Mouse (Mus musculus) lung, embryonic 15.5 days (tissue): ENCODE data around the gene Arpc5. TPM values are rescaled to one million over a fixed set of nuclear protein-coding genes. Genes with fewer than 3 reads are reported as not detected.

Experiments
- ATAC-seq: fragments of 200-750 bp; cut with Nextera tagmentation; 2 replicates; pipeline ENCODE4 v1.8.0; 2017; ENCODE audit warnings: moderate number of reproducible peaks, borderline replicate concordance; ENCODE audit not compliant: low FRiP score, low TSS enrichment; ENCODE audit errors: extremely low read depth
- H3K27ac ChIP-seq: fragments of 300-500 bp; sonication (generic); 2 replicates; pipeline ENCODE4 v1.5.1; 2015; ENCODE audit warnings: moderate library complexity, mild to moderate bottlenecking, inconsistent platforms
- H3K27me3 ChIP-seq: fragments of 300-500 bp; sonication (generic); 2 replicates; pipeline ENCODE4 v1.6.1; 2015; ENCODE audit warnings: inconsistent platforms
- H3K36me3 ChIP-seq: fragments of 300-500 bp; sonication (generic); 2 replicates; pipeline ENCODE4 v1.6.1; 2015; ENCODE audit warnings: inconsistent platforms
- H3K4me1 ChIP-seq: fragments of 300-500 bp; sonication (generic); 2 replicates; pipeline ENCODE4 v1.6.1; 2015; ENCODE audit warnings: inconsistent platforms
- H3K4me2 ChIP-seq: fragments of 300-500 bp; sonication (generic); 2 replicates; pipeline ENCODE4 v1.6.1; 2015; ENCODE audit warnings: inconsistent platforms, mild to moderate bottlenecking, moderate library complexity
- H3K4me3 ChIP-seq: fragments of 300-500 bp; sonication (generic); 2 replicates; pipeline ENCODE4 v1.5.1; 2015; ENCODE audit warnings: mild to moderate bottlenecking, inconsistent platforms
- H3K9ac ChIP-seq: fragments of 300-500 bp; sonication (generic); 2 replicates; pipeline ENCODE4 v1.6.1; 2015; ENCODE audit warnings: inconsistent platforms
- H3K9me3 ChIP-seq: fragments of 300-500 bp; sonication (generic); 2 replicates; pipeline ENCODE4 v1.6.1; 2016; ENCODE audit warnings: inconsistent platforms
- WGBS: fragments of 180-500 bp; shearing (Covaris S2); methylation state at CpG from one replicate; pipeline ENCODE4 v1.1.7; 2015; 5-methylcytosine and 5-hydroxymethylcytosine counted together
- polyA plus RNA-seq: library from polyadenylated mRNA; unstranded; fragments of >200 nt; fragmentation: Nextera tagmentation; extraction: Ambion mirVana; gene quantifications from 2 replicates; pipeline ENCODE4 v1.2.1, GENCODE M21; 2015

The Arpc5 gene
- 261 and 279 TPM in 2 replicates for polyA plus RNA-seq

DNA sequence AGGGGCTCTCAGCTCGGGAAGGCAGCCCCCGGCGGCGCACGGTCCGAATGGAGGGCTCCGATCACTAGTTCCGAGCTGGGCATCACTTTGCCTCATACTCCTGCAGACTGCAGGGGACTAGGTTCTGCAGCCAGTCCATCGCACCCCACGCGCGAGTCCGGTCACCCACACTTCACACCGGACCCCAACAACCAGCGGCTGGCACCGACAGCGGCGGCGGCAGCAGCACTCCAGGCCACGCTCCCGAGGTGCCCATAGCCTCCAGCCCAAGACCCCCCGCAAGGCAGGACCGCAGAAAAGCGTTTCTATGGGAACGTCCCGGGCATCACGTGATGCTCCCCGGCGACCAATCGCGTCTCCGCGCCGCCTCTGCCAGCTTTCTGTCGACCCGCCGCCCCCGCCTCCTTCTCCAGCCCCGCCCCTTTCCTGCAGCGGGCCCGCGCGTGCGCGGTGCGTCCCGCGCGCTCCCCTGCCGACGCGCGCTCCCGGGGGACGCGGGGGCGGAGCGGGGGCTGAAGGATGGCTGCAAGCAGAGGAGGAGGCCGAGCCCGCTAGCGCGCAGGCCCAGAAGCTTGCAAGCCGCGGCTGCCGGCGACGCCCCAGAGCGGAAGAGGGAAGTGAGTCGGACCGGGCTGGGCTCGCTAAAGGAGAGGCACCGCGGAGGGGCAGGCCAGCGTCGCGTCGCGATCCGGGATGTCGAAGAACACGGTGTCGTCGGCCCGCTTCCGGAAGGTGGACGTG, at the start of gene Arpc5, which contains the start of gene Rgl1:
Gene Arpc5 (plus strand): TSS at position 511 of the 741 bp plus-strand sequence.
Gene Rgl1 (minus strand): TSS at position 320 of the 741 bp plus-strand sequence.
- WGBS, result 1% methylated on average over 75 of the region's 86 CpGs
- H3K27ac ChIP-seq, result peak within 1 kb of the TSS; percentile 87
- ATAC-seq, result peak; percentile 98

DNA sequence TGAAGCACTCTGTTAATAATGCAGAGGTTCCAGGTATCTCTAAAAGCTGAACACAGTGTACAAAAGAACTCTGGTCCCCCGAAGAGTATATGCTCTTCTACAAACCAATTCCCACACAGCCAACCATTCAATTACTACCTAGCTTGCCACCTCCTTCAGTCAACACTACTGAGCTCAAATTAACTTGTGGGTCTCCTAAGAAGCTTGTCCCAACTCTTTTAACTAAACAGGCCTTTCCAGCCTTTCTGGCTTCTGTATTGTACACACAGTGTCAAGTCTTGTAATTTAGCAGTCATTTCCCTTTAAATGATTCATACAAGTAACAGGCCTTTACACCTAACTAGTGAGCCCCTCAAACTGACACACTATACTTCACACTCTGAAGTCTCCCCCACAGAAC, 49.0 kb upstream of the Arpc5 start:
- Histone ChIP-seq H3K4me1 (peaks cover 14% of the 10 kb centered on the region), H3K27ac (peak overlapping the region; percentile 53), H3K9ac (no peak overlapping the region), H3K36me3 (no peaks in the 10 kb centered on the region), H3K4me2 (no peak overlapping the region), H3K9me3 (no peaks in the 10 kb centered on the region), H3K27me3 (no peaks in the 10 kb centered on the region), H3K4me3 (no peak overlapping the region)
- ATAC-seq, result no peak
- WGBS, result 58% methylated on average over 1 of the region's 1 CpGs

More for the DNA sequence above, at the start of gene Arpc5, which contains the start of gene Rgl1:
- H3K4me2 ChIP-seq, result peak within 1 kb of the TSS; percentile 98
- peak within 1 kb of the TSS; percentile 95 for H3K9ac ChIP-seq
- no peaks in the 10 kb centered on the region for H3K9me3 ChIP-seq
- peaks cover 15% of the 10 kb centered on the region for H3K4me1 ChIP-seq
- peaks cover 16% of the 10 kb centered on the region for H3K36me3 ChIP-seq
- peaks cover 5% of the 10 kb centered on the region; the same call in 1 of the 2 replicates for H3K27me3 ChIP-seq
- peak within 1 kb of the TSS; percentile 99 for H3K4me3 ChIP-seq

- H3K9ac ChIP-seq, result no peak overlapping the region
- WGBS, result 37% methylated on average over 6 of the region's 6 CpGs
- ATAC-seq, result no peak
- H3K27me3 ChIP-seq, result no peaks in the 10 kb centered on the region
- H3K36me3 ChIP-seq, result no peaks in the 10 kb centered on the region
- peak overlapping the region; percentile 53 for H3K27ac ChIP-seq
- no peak overlapping the region for H3K4me3 ChIP-seq
- no peaks in the 10 kb centered on the region for H3K9me3 ChIP-seq
- H3K4me2 ChIP-seq, result no peak overlapping the region
- peaks cover 14% of the 10 kb centered on the region for H3K4me1 ChIP-seq
Observed at GRCm38 (mm10) chr1:152718200-152718599, 48.1 kb upstream of the Arpc5 start.

DNA sequence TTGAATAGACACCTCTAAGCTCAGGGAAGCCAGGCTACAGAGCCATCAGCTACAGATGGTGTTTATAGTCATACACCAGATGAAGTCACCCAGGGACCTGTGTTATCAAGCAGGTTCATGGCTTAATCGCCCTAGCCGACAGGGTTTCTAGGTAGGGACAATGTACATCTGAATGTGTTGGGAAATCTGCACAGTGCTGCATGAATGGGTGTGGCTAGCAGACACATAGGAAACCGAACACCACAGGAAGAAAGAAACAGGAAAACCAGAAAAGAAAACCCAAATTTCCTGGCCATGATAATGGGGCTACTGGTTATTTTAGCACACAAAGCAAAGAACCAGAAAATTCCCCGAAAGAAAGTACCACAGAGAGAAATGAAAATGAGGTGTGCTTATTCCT, 45.4 kb upstream of the Arpc5 start:
- ATAC-seq, result no peak
- Histone ChIP-seq H3K27ac (no peak overlapping the region), H3K9ac (no peak overlapping the region), H3K4me2 (no peak overlapping the region), H3K9me3 (no peaks in the 10 kb centered on the region), H3K4me1 (peaks cover 14% of the 10 kb centered on the region), H3K36me3 (no peaks in the 10 kb centered on the region), H3K4me3 (no peak overlapping the region), H3K27me3 (no peaks in the 10 kb centered on the region)
- WGBS, result 66% methylated on average over 4 of the region's 4 CpGs

- Histone ChIP-seq H3K4me1 (peaks cover 14% of the 10 kb centered on the region), H3K9me3 (no peaks in the 10 kb centered on the region), H3K27ac (no peak overlapping the region), H3K4me2 (no peak overlapping the region), H3K9ac (no peak overlapping the region), H3K4me3 (no peak overlapping the region), H3K27me3 (no peaks in the 10 kb centered on the region), H3K36me3 (no peaks in the 10 kb centered on the region)
- ATAC-seq, result no peak
- 86% methylated on average over 11 of the region's 11 CpGs for WGBS
Observed at GRCm38 (mm10) chr1:152721535-152722198, 44.7 kb upstream of the Arpc5 start.

DNA sequence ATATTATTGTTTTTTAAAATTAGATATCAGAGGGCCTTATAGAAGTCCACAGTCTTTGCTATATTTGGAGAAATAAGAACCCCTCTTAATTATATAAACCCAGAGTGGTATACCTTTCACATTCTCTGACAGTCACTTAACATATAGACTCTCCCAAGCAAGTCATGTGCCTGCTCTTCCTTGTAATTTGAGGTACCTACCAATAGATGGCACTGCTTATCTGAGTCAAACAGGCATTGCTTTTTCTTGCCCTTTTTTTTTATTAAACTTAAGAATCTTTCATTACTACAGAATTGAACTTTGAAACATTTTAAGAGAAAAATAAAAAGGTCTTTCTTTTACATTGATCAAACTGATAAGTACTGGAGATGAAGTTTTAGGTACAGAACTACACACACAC, 42.1 kb upstream of the Arpc5 start:
- H3K36me3 ChIP-seq, result no peaks in the 10 kb centered on the region
- ATAC-seq, result no peak
- H3K27ac ChIP-seq, result no peak overlapping the region
- H3K27me3 ChIP-seq, result no peaks in the 10 kb centered on the region
- H3K4me3 ChIP-seq, result no peak overlapping the region
- no peak overlapping the region for H3K4me2 ChIP-seq
- peaks cover 5% of the 10 kb centered on the region; the same call in 1 of the 2 replicates for H3K4me1 ChIP-seq
- H3K9ac ChIP-seq, result no peak overlapping the region
- no peaks in the 10 kb centered on the region for H3K9me3 ChIP-seq

GRCm38 (mm10) chr1:152726095-152726494, 40.2 kb upstream of the Arpc5 start:
- no peaks in the 10 kb centered on the region for H3K27me3 ChIP-seq
- no peak overlapping the region for H3K4me2 ChIP-seq
- 47% methylated on average over 3 of the region's 3 CpGs for WGBS
- no peak for ATAC-seq
- no peak overlapping the region for H3K27ac ChIP-seq
- H3K9ac ChIP-seq, result no peak overlapping the region
- no peaks in the 10 kb centered on the region for H3K36me3 ChIP-seq
- no peaks in the 10 kb centered on the region for H3K9me3 ChIP-seq
- H3K4me3 ChIP-seq, result no peak overlapping the region
- peaks cover 5% of the 10 kb centered on the region; the same call in 1 of the 2 replicates for H3K4me1 ChIP-seq

GRCm38 (mm10) chr1:152727604-152728236, 38.6 kb upstream of the Arpc5 start:
- Histone ChIP-seq H3K4me1 (peaks cover 5% of the 10 kb centered on the region; the same call in 1 of the 2 replicates), H3K27ac (no peak overlapping the region), H3K9ac (no peak overlapping the region), H3K36me3 (no peaks in the 10 kb centered on the region), H3K9me3 (no peaks in the 10 kb centered on the region), H3K27me3 (no peaks in the 10 kb centered on the region), H3K4me2 (no peak overlapping the region), H3K4me3 (no peak overlapping the region)
- WGBS, result 21% methylated on average over 4 of the region's 5 CpGs
- ATAC-seq, result no peak

GRCm38 (mm10) chr1:152738793-152739192, 27.5 kb upstream of the Arpc5 start:
- H3K4me3 ChIP-seq, result no peak overlapping the region
- no peaks in the 10 kb centered on the region for H3K9me3 ChIP-seq
- no peak overlapping the region for H3K9ac ChIP-seq
- no peak overlapping the region for H3K27ac ChIP-seq
- no peaks in the 10 kb centered on the region for H3K27me3 ChIP-seq
- H3K4me1 ChIP-seq, result peaks cover 7% of the 10 kb centered on the region; the same call in 1 of the 2 replicates
- 66% methylated on average over 9 of the region's 9 CpGs for WGBS
- no peak for ATAC-seq
- H3K36me3 ChIP-seq, result no peaks in the 10 kb centered on the region
- H3K4me2 ChIP-seq, result no peak overlapping the region

GRCm38 (mm10) chr1:152739374-152739773, 27.0 kb upstream of the Arpc5 start:
- Histone ChIP-seq H3K4me1 (peaks cover 7% of the 10 kb centered on the region; the same call in 1 of the 2 replicates), H3K4me3 (no peak overlapping the region), H3K9me3 (no peaks in the 10 kb centered on the region), H3K27me3 (no peaks in the 10 kb centered on the region), H3K4me2 (no peak overlapping the region), H3K9ac (no peak overlapping the region), H3K27ac (no peak overlapping the region), H3K36me3 (no peaks in the 10 kb centered on the region)
- no peak for ATAC-seq
- 87% methylated on average over 11 of the region's 11 CpGs for WGBS

GRCm38 (mm10) chr1:152743095-152743826, 23.1 kb upstream of the Arpc5 start:
- Histone ChIP-seq H3K9me3 (no peaks in the 10 kb centered on the region), H3K27me3 (no peaks in the 10 kb centered on the region), H3K36me3 (no peaks in the 10 kb centered on the region), H3K9ac (no peak overlapping the region), H3K4me2 (no peak overlapping the region), H3K27ac (no peak overlapping the region), H3K4me3 (no peak overlapping the region), H3K4me1 (peaks cover 7% of the 10 kb centered on the region; the same call in 1 of the 2 replicates)
- ATAC-seq, result no peak
- 36% methylated on average over 15 of the region's 15 CpGs for WGBS
